Mouse (Mus musculus): ENCODE data around the gene Nck2.
"Not testable (repeated sequence)": the region's sequence is repeated elsewhere in the genome, so short reads cannot be mapped to it uniquely, and the experiment has no call there.

Gene Nck2

GRCm38 (mm10) chr1:43534060-43534760 lies 89.8 kb downstream of the Nck2 start:
- no peak for DNase-seq (ENCODE audit: low read depth, low spot score)

GRCm38 (mm10) chr1:43535519-43536000 lies 91.2 kb downstream of the Nck2 start:
- DNase-seq (ENCODE audit: low read depth, low spot score), result no peak

GRCm38 (mm10) chr1:43536266-43536665 lies 91.9 kb downstream of the Nck2 start:
- DNase-seq (ENCODE audit: low read depth, low spot score), result no peak

GRCm38 (mm10) chr1:43537021-43537420 lies 92.6 kb downstream of the Nck2 start:
- no peak for DNase-seq (ENCODE audit: low read depth, low spot score)

- no peak for DNase-seq (ENCODE audit: low read depth, low spot score)
Measured at GRCm38 (mm10) chr1:43537496-43537895, 93.1 kb downstream of the Nck2 start.

GRCm38 (mm10) chr1:43538716-43539115 lies 94.3 kb downstream of the Nck2 start:
- DNase-seq (ENCODE audit: low read depth, low spot score), result no peak

GRCm38 (mm10) chr1:43539689-43540380 lies 95.5 kb downstream of the Nck2 start:
- DNase-seq (ENCODE audit: low read depth, low spot score), result no peak

GRCm38 (mm10) chr1:43542339-43542738 lies 98.0 kb downstream of the Nck2 start:
- no peak for DNase-seq (ENCODE audit: low read depth, low spot score)

- no peak for DNase-seq (ENCODE audit: low read depth, low spot score)
Measured at GRCm38 (mm10) chr1:43547644-43548043, 103.3 kb downstream of the Nck2 start.

- DNase-seq (ENCODE audit: low read depth, low spot score), result no peak
Measured at GRCm38 (mm10) chr1:43548749-43549148, 104.4 kb downstream of the Nck2 start.

- no peak for DNase-seq (ENCODE audit: low read depth, low spot score)
Measured at GRCm38 (mm10) chr1:43550525-43550924, 106.1 kb downstream of the Nck2 start.

GRCm38 (mm10) chr1:43553989-43554679 lies 109.8 kb downstream of the Nck2 start:
- DNase-seq (ENCODE audit: low read depth, low spot score), result not testable (repeated sequence)

GRCm38 (mm10) chr1:43555222-43555974 lies 111.0 kb downstream of the Nck2 start:
- DNase-seq (ENCODE audit: low read depth, low spot score), result no peak

GRCm38 (mm10) chr1:43558329-43558728 lies 114.0 kb downstream of the Nck2 start:
- no peak for DNase-seq (ENCODE audit: low read depth, low spot score)

GRCm38 (mm10) chr1:43559043-43559692 lies 114.8 kb downstream of the Nck2 start:
- DNase-seq (ENCODE audit: low read depth, low spot score), result no peak

GRCm38 (mm10) chr1:43561085-43561484 lies 116.7 kb downstream of the Nck2 start:
- DNase-seq (ENCODE audit: low read depth, low spot score), result no peak

- no peak for DNase-seq (ENCODE audit: low read depth, low spot score)
Measured at GRCm38 (mm10) chr1:43562002-43562666, 117.8 kb downstream of the Nck2 start.

- DNase-seq (ENCODE audit: low read depth, low spot score), result no peak
Measured at GRCm38 (mm10) chr1:43565260-43565659, 120.9 kb downstream of the Nck2 start.

GRCm38 (mm10) chr1:43566677-43567377 lies 122.4 kb downstream of the Nck2 start:
- DNase-seq (ENCODE audit: low read depth, low spot score), result no peak

- DNase-seq (ENCODE audit: low read depth, low spot score), result no peak
Measured at GRCm38 (mm10) chr1:43568824-43569223, 124.4 kb downstream of the Nck2 start.

All from embryo, embryonic 11.5 days (tissue).